Mouse (Mus musculus) left cerebral cortex, postnatal 36 days (tissue): ENCODE data around the gene Slc25a10. TPM values are rescaled to one million over a fixed set of nuclear protein-coding genes. Genes with fewer than 3 reads are reported as not detected.
A peak's percentile ranks its signal among the peaks of the same experiment; 100 is the strongest.

Experiments
- DNase-seq, 2 experiments: peaks; one replicate each; pipeline ENCODE4 v3.0.0; 2021 to 2022; ENCODE audit warnings: low spot score in 2 of 2, mixed read lengths in 1 of 2
- intact Hi-C: fragments of 180-260 bp; cut with DNase I; formaldehyde crosslinking; loops from one replicate; pipeline ENCODE4 v1.15.1; 2025
- total RNA-seq, 2 experiments: library from RNA; stranded (reverse); gene quantifications; 2 replicates each; pipeline ENCODE4 v1.2.3; 2021

Slc25a10 gene
- total RNA-seq, 2 experiments from 2014 or later: 18.2 to 21.9 TPM

- DNase-seq: no peak
Measured at GRCm38 (mm10) chr11:120530085-120530964, 38.7 kb downstream of the Slc25a10 start, which contains the start of gene Gcgr. TSS of gene Gcgr (plus strand) at chr11:120530699.

DNA sequence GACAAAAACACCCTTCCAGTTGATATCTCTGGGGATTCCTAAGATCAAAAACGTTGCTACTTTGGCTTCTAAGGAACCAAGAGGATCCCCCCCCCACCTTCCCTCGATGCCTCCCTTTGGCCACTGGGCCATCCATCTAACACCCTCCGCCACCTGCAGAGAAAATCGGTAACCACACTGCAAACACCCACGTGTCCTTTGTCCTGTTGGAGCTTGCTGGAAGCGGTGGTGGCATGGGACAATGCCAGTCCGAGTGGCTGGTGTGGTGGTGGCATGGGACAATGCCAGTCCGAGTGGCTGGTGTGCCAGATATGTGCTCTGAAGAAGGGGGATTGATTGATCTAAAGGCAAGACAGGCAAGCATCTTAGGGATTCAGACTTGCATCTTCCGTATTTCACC is 40.0 kb downstream of the Slc25a10 start:
- no peak for DNase-seq
- intact Hi-C loops: no loop called here

More at GRCm38 (mm10) chr11:120530085-120530964, 38.7 kb downstream of the Slc25a10 start, which contains the start of gene Gcgr:
- intact Hi-C loops: no loop called here

DNA sequence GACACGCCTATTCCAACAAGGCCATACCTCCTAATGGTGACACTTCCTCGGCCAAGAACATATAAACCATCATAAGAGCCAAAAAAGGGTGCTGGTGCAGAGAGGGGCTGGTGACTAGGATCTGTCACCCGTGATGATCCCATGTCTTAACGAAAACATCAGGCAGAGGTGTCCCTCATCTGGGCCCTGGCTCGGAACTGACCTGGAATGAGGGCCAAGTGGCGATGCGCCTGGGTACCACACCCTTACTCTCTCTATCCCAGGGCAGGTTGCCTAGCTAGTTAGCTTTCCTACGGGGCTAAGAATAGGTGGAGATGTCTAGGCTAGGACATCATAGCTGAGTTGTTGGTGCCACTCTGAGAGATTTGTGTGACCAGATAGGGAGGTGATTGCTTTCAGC is 42.5 kb downstream of the Slc25a10 start:
- intact Hi-C loops: no loop called here
- no peak for DNase-seq

DNA sequence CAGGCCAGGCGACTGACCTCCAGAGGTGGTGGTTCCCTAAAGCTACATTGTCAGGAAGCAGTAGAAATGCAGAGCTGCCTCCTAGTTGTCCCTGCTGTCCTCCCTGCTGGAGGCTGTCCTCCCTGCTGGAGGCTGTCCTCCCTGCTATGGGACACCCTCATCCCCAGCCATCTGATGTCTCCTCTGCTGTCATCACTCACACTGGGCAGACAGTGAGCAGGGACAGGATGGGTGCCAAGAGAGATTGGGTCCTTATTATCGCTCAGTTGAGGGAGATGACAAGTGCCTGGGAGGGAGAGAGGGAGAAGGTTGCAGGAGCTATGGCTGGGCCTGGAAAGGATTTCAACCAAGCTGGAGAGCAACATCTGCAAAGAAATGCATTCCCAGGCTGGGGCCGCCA is 43.5 kb downstream of the Slc25a10 start:
- intact Hi-C loops: no loop called here
- no peak for DNase-seq

- intact Hi-C loops: no loop called here
- no peak for DNase-seq
Measured at GRCm38 (mm10) chr11:120535804-120536203, 44.2 kb downstream of the Slc25a10 start.

DNA sequence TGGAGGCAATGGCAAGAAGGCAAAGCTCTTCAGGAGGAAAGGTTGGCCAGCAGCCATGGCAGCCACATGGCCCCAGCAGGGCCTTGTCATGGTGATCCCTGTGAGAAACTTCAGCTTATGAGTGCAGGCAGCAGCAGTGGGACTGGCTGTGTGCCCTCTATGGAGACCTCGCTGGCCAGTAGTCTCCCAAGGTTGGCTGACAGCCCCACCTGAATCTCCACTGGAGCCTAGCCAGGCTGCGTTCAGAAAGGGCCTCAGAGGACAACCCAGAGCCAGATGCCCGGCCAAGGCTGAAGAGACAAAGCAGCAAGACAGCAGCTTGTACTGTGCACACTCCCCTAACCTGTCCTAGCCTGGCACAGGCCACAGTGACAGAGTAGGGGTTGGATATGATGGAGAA is 46.8 kb downstream of the Slc25a10 start:
- intact Hi-C loops: no loop called here

GRCm38 (mm10) chr11:120538955-120539284 is 47.3 kb downstream of the Slc25a10 start:
- intact Hi-C loops: no loop called here
- DNase-seq: no peak

More for the DNA sequence above, 46.8 kb downstream of the Slc25a10 start:
- peak in 1 of 2 experiments; percentile 18 for DNase-seq

GRCm38 (mm10) chr11:120539285-120540014 is 47.8 kb downstream of the Slc25a10 start:
- DNase-seq: no peak
- intact Hi-C loops: no loop called here

DNA sequence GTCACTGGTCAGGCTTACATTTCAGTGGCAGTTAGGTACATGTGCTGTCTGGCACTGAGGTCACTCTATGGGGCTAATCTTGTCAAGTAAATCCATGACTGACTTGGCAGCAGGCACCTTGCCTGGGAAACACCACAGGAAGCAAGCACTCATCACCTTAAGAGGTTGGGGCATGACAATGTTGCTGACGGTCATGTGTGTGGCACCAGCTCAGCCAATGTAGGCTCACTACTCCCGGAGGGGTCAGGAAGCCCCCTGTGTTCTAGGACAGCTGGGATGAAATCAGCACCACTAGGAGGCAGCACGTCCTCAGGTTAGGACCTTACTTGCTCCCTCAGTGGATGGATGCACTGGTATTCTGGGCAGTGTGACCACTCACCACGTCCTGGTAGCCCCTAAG is 50.3 kb downstream of the Slc25a10 start:
- DNase-seq: no peak
- intact Hi-C loops: no loop called here

DNA sequence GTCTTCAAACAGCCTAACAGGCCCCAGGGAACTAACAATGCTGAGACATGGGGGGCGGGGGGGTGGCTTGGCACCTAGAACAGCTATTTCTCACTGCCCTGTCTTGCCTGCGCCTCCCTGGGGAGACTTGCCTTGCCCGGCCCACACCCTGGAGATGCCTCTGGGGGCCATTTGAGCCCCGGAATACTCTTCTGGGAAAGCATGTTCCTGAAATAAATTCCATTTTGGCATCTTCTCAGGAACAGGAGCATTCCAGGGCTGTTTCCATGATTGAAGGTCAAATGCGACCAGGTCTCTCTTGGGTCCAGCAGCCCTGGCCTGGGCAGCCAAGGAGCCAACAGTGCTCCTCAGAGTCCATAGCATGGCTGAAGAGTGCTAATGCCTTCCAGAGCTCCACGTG is 50.7 kb downstream of the Slc25a10 start:
- intact Hi-C loops: no loop called here
- no peak for DNase-seq

GRCm38 (mm10) chr11:120545964-120546363 is 54.3 kb downstream of the Slc25a10 start:
- intact Hi-C loops: loop anchor here (5.0 kb wide), 1 partner anchor 59 kb away; no protein-coding TSS in a partner anchor
- DNase-seq: no peak

DNA sequence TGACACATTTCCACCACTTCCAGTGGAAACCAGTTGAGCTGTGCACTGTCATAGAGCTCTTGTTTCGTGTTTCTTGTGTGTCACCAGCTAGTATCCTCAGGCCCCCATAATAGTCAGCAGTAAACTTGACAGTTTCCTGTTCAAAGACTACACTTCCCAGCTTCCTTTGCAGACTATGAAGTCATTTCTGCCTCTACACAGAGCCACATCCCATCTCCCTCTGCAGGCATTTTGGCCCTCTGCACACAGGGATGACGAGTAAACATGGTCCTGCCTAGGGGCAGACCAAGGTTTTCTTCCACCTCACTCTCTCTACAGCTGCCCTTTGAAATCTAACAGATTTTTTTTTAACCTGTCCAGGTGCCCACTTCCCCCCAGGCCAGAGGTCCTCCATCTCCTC is 55.8 kb downstream of the Slc25a10 start:
- no peak for DNase-seq
- intact Hi-C loops: loop anchor here (5.0 kb wide), 1 partner anchor 60 kb away; no protein-coding TSS in a partner anchor

GRCm38 (mm10) chr11:120548214-120548613 is 56.6 kb downstream of the Slc25a10 start:
- DNase-seq: no peak
- intact Hi-C loops: loop anchor here (5.0 kb wide), 1 partner anchor 61 kb away; no protein-coding TSS in a partner anchor

DNA sequence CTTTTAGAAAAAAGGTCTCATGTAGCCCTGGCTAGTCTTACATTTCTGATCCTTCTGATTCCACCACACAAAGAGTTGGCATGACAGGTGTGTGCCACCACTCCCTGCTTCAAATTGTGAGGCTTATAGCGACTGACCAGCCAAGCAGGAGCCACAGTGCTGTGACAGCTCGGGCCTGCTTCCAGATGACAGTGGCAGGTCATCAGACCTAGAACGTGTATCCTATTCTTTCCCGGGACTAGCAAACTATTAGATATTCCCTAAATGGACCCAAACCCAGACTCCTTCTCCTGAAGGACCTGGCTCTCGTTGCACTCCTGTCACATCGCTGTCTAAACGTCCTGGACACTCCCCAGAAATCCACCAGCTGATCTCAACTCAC is 57.1 kb downstream of the Slc25a10 start:
- DNase-seq: no peak
- intact Hi-C loops: loop anchor here (5.0 kb wide), 1 partner anchor 61 kb away; no protein-coding TSS in a partner anchor

Other genes starting within 250 kb of the Slc25a10 start
- gene Actg1, start 143.3 kb upstream of the Slc25a10 start, total RNA-seq: 1,000 to 10,000 TPM; 1,144 to 1,299 TPM
- gene Fscn2, start 130.3 kb upstream of the Slc25a10 start, total RNA-seq: under 1 TPM; 0.25 to 0.72 TPM
- 10 to 100 TPM; 12.8 to 16.4 TPM for gene Faap100, start 113.1 kb upstream of the Slc25a10 start, total RNA-seq
- 10 to 100 TPM; 65.3 to 77.0 TPM for gene Nploc4, start 54.1 kb upstream of the Slc25a10 start, total RNA-seq
- 1 to 10 TPM in 1 of 2 experiments, not detected in 1; 1.8 TPM for gene Tspan10, start 49.2 kb upstream of the Slc25a10 start, total RNA-seq
- gene Pde6g, start 38.3 kb upstream of the Slc25a10 start, total RNA-seq: under 1 TPM; 0.37 to 0.66 TPM
- gene Oxld1, start 33.8 kb upstream of the Slc25a10 start, total RNA-seq: 10 to 100 TPM; 14.3 to 20.6 TPM
- gene Ccdc137, start 33.7 kb upstream of the Slc25a10 start, total RNA-seq: 10 to 100 TPM; 19.9 to 29.4 TPM
- 10 to 100 TPM; 49.3 to 55.0 TPM for gene Arl16, start 24.2 kb upstream of the Slc25a10 start, total RNA-seq
- gene Mrpl12, start 7.2 kb upstream of the Slc25a10 start, total RNA-seq: 10 to 100 TPM; 75.6 to 78.5 TPM
- not detected for gene Gcgr, start 38.9 kb downstream of the Slc25a10 start, total RNA-seq
- 10 to 100 TPM; 73.4 to 91.7 TPM for gene Mcrip1, start 57.9 kb downstream of the Slc25a10 start, total RNA-seq
- not detected for gene Ppp1r27, start 59.3 kb downstream of the Slc25a10 start, total RNA-seq
- gene P4hb, start 81.4 kb downstream of the Slc25a10 start, total RNA-seq: 100 to 1,000 TPM; 122 to 126 TPM
- 100 to 1,000 TPM; 304 to 344 TPM for gene Arhgdia, start 89.8 kb downstream of the Slc25a10 start, total RNA-seq
- gene Alyref, start 106.5 kb downstream of the Slc25a10 start, total RNA-seq: 10 to 100 TPM; 59.7 to 67.5 TPM
- 10 to 100 TPM; 91.4 to 99.7 TPM for gene Anapc11, start 106.6 kb downstream of the Slc25a10 start, total RNA-seq
- gene Npb, start 116.6 kb downstream of the Slc25a10 start, total RNA-seq: 1 to 10 TPM in 1 of 2 experiments, not detected in 1; 1.2 TPM
- 100 to 1,000 TPM; 115 to 135 TPM for gene Pcyt2, start 126.1 kb downstream of the Slc25a10 start, total RNA-seq
- 10 to 100 TPM; 37.8 to 43.3 TPM for gene Sirt7, start 133.4 kb downstream of the Slc25a10 start, total RNA-seq
- 100 to 1,000 TPM in 1 of 2 experiments, 10 to 100 TPM in 1; 76.5 to 103 TPM for gene Mafg, start 141.8 kb downstream of the Slc25a10 start, total RNA-seq
- 1 to 10 TPM; 2.9 to 3.9 TPM for gene Pycr1, start 151.9 kb downstream of the Slc25a10 start, total RNA-seq
- 10 to 100 TPM in 1 of 2 experiments, 1 to 10 TPM in 1; 8.2 to 11.9 TPM for gene Myadml2, start 156.3 kb downstream of the Slc25a10 start, total RNA-seq
- 1 to 10 TPM; 5.6 to 6.6 TPM for gene Notum, start 169.3 kb downstream of the Slc25a10 start, total RNA-seq
- 10 to 100 TPM; 53.1 to 56.9 TPM for gene Aspscr1, start 181.1 kb downstream of the Slc25a10 start, total RNA-seq
- gene Cenpx, start 221.9 kb downstream of the Slc25a10 start, total RNA-seq: 10 to 100 TPM; 18.1 to 19.2 TPM
- 10 to 100 TPM; 41.9 to 66.1 TPM for gene Lrrc45, start 222.1 kb downstream of the Slc25a10 start, total RNA-seq
- gene Rac3, start 229.6 kb downstream of the Slc25a10 start, total RNA-seq: 10 to 100 TPM; 34.7 to 39.9 TPM
- 10 to 100 TPM in 1 of 2 experiments, 1 to 10 TPM in 1; 8.7 to 10.3 TPM for gene Dcxr, start 235.4 kb downstream of the Slc25a10 start, total RNA-seq
- gene Cbr2, start 240.3 kb downstream of the Slc25a10 start, total RNA-seq: 1 to 10 TPM in 1 of 2 experiments, under 1 TPM in 1; 0.32 to 1.6 TPM